Mouse (Mus musculus) CH12.LX (cell line): ENCODE data around the gene Pi4k2b. TPM values are rescaled to one million over a fixed set of nuclear protein-coding genes. Genes with fewer than 3 reads are reported as not detected.

Source experiments
- DNase-seq: peaks from one replicate; pipeline ENCODE4 v3.0.0-alpha.2; 2013; ENCODE audit errors: extremely low read depth
- H3K27ac ChIP-seq: 2 replicates; pipeline ENCODE4 v1.5.1; 2012; ENCODE audit warnings: low read depth, mild to moderate bottlenecking, control low read depth, moderate library complexity; ENCODE audit not compliant: insufficient read depth
- H3K27me3 ChIP-seq: replicated peaks from 2 replicates; pipeline ENCODE3; 2012; ENCODE audit warnings: inconsistent platforms
- H3K36me3 ChIP-seq, 2 experiments: replicated peaks in 1 of 2; 2 replicates each; pipeline versions ENCODE3 to v1.6.1; 2012; ENCODE audit warnings: inconsistent platforms in 1 of 2, low read length in 1 of 2, mild to moderate bottlenecking in 1 of 2, mixed read lengths in 1 of 2, moderate library complexity in 1 of 2; ENCODE audit not compliant: control insufficient read depth in 1 of 2, insufficient read depth in 1 of 2
- H3K4me1 ChIP-seq, 2 experiments: 2 replicates each; pipeline ENCODE4 v1.6.1; 2012; ENCODE audit warnings: inconsistent platforms in 1 of 2, moderate library complexity in 1 of 2; ENCODE audit not compliant: insufficient read depth in 2 of 2, control insufficient read depth in 1 of 2
- H3K4me2 ChIP-seq: 2 replicates; pipeline ENCODE4 v1.6.1; 2012; ENCODE audit warnings: low read depth, mild to moderate bottlenecking, control low read depth; ENCODE audit not compliant: poor library complexity, insufficient read depth, severe bottlenecking
- H3K4me3 ChIP-seq, 3 experiments: fragments of 150-350 bp in 1 of 3; sonication (generic) in 1 of 3; replicated peaks in 1 of 3; 2 replicates each; pipeline versions ENCODE3 to v1.5.1; 2011 to 2012; ENCODE audit warnings: low read depth in 2 of 3, low read length in 2 of 3, mild to moderate bottlenecking in 2 of 3, moderate library complexity in 2 of 3, control low read depth in 1 of 3, improper control_type of control experiment in 1 of 3, inconsistent platforms in 1 of 3, mixed read lengths in 1 of 3; ENCODE audit not compliant: poor library complexity in 1 of 3
- H3K79me2 ChIP-seq: replicated peaks from 2 replicates; pipeline ENCODE4 v1.6.1; 2012; ENCODE audit warnings: mild to moderate bottlenecking, moderate library complexity; ENCODE audit not compliant: control insufficient read depth, poor library complexity, insufficient read depth, severe bottlenecking; ENCODE audit errors: extremely low read depth
- H3K9ac ChIP-seq: 2 replicates; pipeline ENCODE4 v1.6.1; 2012; ENCODE audit warnings: low read depth, mild to moderate bottlenecking, control low read depth, moderate library complexity; ENCODE audit not compliant: insufficient read depth
- H3K9me3 ChIP-seq: replicated peaks from 2 replicates; pipeline ENCODE3; 2012; ENCODE audit warnings: low read length, inconsistent platforms, mixed read lengths
- CHD2 ChIP-seq: IDR thresholded peaks from 2 replicates; pipeline ENCODE4 v1.6.1; 2011; ENCODE audit warnings: low read length, improper control_type of control experiment
- CTCF ChIP-seq, 2 experiments: IDR thresholded peaks in 1 of 2; conservative IDR thresholded peaks in 1 of 2; 2 replicates each; pipeline ENCODE4 v1.5.1; 2011 to 2012; ENCODE audit warnings: low read depth in 2 of 2, low read length in 2 of 2, improper control_type of control experiment in 1 of 2, inconsistent platforms in 1 of 2, mild to moderate bottlenecking in 1 of 2, moderate library complexity in 1 of 2
- E2F4 ChIP-seq: IDR thresholded peaks from 2 replicates; pipeline ENCODE4 v1.6.1; 2011; ENCODE audit warnings: low read depth, low read length, improper control_type of control experiment; ENCODE audit not compliant: insufficient replicate concordance
- ELF1 ChIP-seq: IDR thresholded peaks from 2 replicates; pipeline ENCODE4 v1.6.1; 2014; ENCODE audit warnings: low read depth, mild to moderate bottlenecking, inconsistent platforms, low read length, improper control_type of control experiment
- EP300 ChIP-seq: IDR thresholded peaks from 2 replicates; pipeline ENCODE4 v1.6.1; 2011; ENCODE audit warnings: low read length, improper control_type of control experiment
- ETS1 ChIP-seq: conservative IDR thresholded peaks from 2 replicates; pipeline ENCODE4 v1.6.1; 2012; ENCODE audit warnings: low read depth, mild to moderate bottlenecking, inconsistent platforms, low read length, improper control_type of control experiment, moderate library complexity
- HCFC1 ChIP-seq: IDR thresholded peaks from 2 replicates; pipeline ENCODE4 v1.6.1; 2012; ENCODE audit warnings: low read depth, mild to moderate bottlenecking, inconsistent platforms, low read length, improper control_type of control experiment
- IRF4 ChIP-seq: IDR thresholded peaks from 2 replicates; pipeline ENCODE4 v1.6.1; 2014; ENCODE audit warnings: low read depth, mild to moderate bottlenecking, inconsistent platforms, low read length, improper control_type of control experiment
- KAT2A ChIP-seq: IDR thresholded peaks from 2 replicates; pipeline ENCODE4 v1.6.1; 2012; ENCODE audit warnings: low read length, improper control_type of control experiment, inconsistent platforms; ENCODE audit not compliant: insufficient replicate concordance
- MAX ChIP-seq: IDR thresholded peaks from 2 replicates; pipeline ENCODE4 v1.6.1; 2011; ENCODE audit warnings: low read length, improper control_type of control experiment
- MAZ ChIP-seq: IDR thresholded peaks from 2 replicates; pipeline ENCODE4 v1.6.1; 2012; ENCODE audit warnings: low read depth, mild to moderate bottlenecking, inconsistent platforms, low read length, improper control_type of control experiment, moderate library complexity
- MYC ChIP-seq: IDR thresholded peaks from 2 replicates; pipeline ENCODE4 v1.6.1; 2011; ENCODE audit warnings: low read depth, mild to moderate bottlenecking, improper control_type of control experiment, low read length
- NELFE ChIP-seq: IDR thresholded peaks from 2 replicates; pipeline ENCODE4 v1.6.1; 2011; ENCODE audit warnings: low read depth, low read length, improper control_type of control experiment
- PAX5 ChIP-seq: IDR thresholded peaks from 2 replicates; pipeline ENCODE4 v1.6.1; 2012; ENCODE audit warnings: low read length, inconsistent platforms, mixed read lengths
- POLR2A ChIP-seq: IDR thresholded peaks from 2 replicates; pipeline ENCODE4 v1.6.1; 2011; ENCODE audit warnings: low read depth, mild to moderate bottlenecking, improper control_type of control experiment, low read length
- POLR2AphosphoS2 ChIP-seq: IDR thresholded peaks from 2 replicates; pipeline ENCODE4 v1.6.1; 2011; ENCODE audit warnings: low read depth, low read length, improper control_type of control experiment
- RAD21 ChIP-seq: IDR thresholded peaks from 2 replicates; pipeline ENCODE4 v1.6.1; 2011; ENCODE audit warnings: low read depth, mild to moderate bottlenecking, low read length, improper control_type of control experiment, moderate library complexity
- RCOR1 ChIP-seq: conservative IDR thresholded peaks from 2 replicates; pipeline ENCODE4 v1.6.1; 2012; ENCODE audit warnings: low read depth, mild to moderate bottlenecking, inconsistent platforms, low read length, improper control_type of control experiment
- SMC3 ChIP-seq: IDR thresholded peaks from 2 replicates; pipeline ENCODE4 v1.6.1; 2011; ENCODE audit warnings: low read depth, low read length, improper control_type of control experiment
- USF1 ChIP-seq: IDR thresholded peaks from 2 replicates; pipeline ENCODE4 v1.6.1; 2014; ENCODE audit warnings: low read depth, mild to moderate bottlenecking, inconsistent platforms, low read length, improper control_type of control experiment
- USF2 ChIP-seq: conservative IDR thresholded peaks from 2 replicates; pipeline ENCODE4 v1.6.1; 2011; ENCODE audit warnings: low read depth, low read length, improper control_type of control experiment
- ZC3H11A ChIP-seq: IDR thresholded peaks from 2 replicates; pipeline ENCODE4 v1.6.1; 2012; ENCODE audit warnings: low read depth, mild to moderate bottlenecking, inconsistent platforms, low read length, improper control_type of control experiment
- ZNF384 ChIP-seq: IDR thresholded peaks from 2 replicates; pipeline ENCODE4 v1.6.1; 2012; ENCODE audit warnings: low read depth, low read length, improper control_type of control experiment, inconsistent platforms
- dilution Hi-C: fragments of 300-500 bp; cut with MboI; formaldehyde crosslinking; loops from 2 replicates; pipeline ENCODE4 v1.14.3; 2020; ENCODE audit warnings: low sequenced_read_pairs; ENCODE audit not compliant: extremely low pct_unique_long_range_greater_than_20kb, extremely low pct_ligation_motif_present
- in situ Hi-C: fragments of 300-500 bp; cut with MboI; formaldehyde crosslinking; loops from 3 replicates; pipeline ENCODE4 v1.14.3; 2019; ENCODE audit warnings: low sequenced_read_pairs, low pct_ligation_motif_present, low pct_unique_long_range_greater_than_20kb, mixed read lengths
- polyA plus RNA-seq: library from polyadenylated mRNA; unstranded; fragments of >175 nt; gene quantifications from 2 replicates; pipeline ENCODE4 v1.2.1, GENCODE M21; 2012; ENCODE audit warnings: low read depth; ENCODE audit not compliant: insufficient read length
- total RNA-seq, 2 experiments: library from RNA; depleted of rRNA; stranded (reverse); fragments of 300-350 nt in 1 of 2; fragments of >200 nt in 1 of 2; gene quantifications; 2 replicates each; pipeline ENCODE4 v1.2.3; 2012 to 2014

Gene Pi4k2b
- total and polyA plus RNA-seq, 3 experiments, result 10.8 to 27.1 (median 17.0) TPM

DNA sequence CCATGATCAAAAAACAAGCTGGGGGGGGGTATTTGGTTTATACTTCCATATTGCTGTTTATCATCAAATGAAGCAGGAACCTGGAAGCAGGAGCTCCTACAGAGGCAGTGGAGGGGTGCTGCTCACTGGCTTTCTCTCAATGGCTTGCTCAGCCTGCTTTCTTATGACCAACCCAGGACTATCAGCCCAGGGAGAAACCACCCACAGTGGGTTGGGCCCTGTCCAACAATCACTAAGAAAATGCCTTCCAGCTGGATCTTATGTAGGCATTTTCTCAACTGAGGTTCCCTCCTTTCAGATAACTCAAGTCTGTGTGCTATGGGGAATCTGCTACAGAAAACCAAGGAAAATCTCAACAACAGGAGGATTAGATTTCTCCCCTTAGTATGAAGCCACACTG is 12.8 kb downstream of the Pi4k2b start:
- Histone ChIP-seq H3K9ac (no peak overlapping the region), H3K4me3 (no peak overlapping the region), H3K4me1 (no peaks in the 10 kb centered on the region), H3K27ac (no peak overlapping the region), H3K9me3 (no peaks in the 10 kb centered on the region), H3K36me3 (peaks cover 0 to 30% of the 10 kb centered on the region in 2 experiments), H3K4me2 (no peak overlapping the region), H3K79me2 (no peaks in the 10 kb centered on the region), H3K27me3 (no peaks in the 10 kb centered on the region)
- in situ Hi-C loops (no loop called here), dilution Hi-C loops (no loop called here)
- TF ChIP-seq E2F4, result no peak
- DNase-seq, result no peak

- no peak overlapping the region for H3K4me3 ChIP-seq
- H3K79me2 ChIP-seq, result no peaks in the 10 kb centered on the region
- DNase-seq, result no peak
- no peak overlapping the region for H3K27ac ChIP-seq
- in situ Hi-C loops (no loop called here), dilution Hi-C loops (no loop called here)
- no peaks in the 10 kb centered on the region for H3K9me3 ChIP-seq
- no peak for TF ChIP-seq ZNF384
- TF ChIP-seq ELF1, result no peak
- no peak for TF ChIP-seq ETS1
- TF ChIP-seq CTCF (conservative IDR thresholded peaks at IDR 0.05 in 1 of 2, IDR thresholded peaks at IDR 0.05 in 1 of 2; ENCODE audit: low read depth in 2 of 2, low read length in 2 of 2), result no peak
- no peak for TF ChIP-seq EP300
- no peak for TF ChIP-seq PAX5
- no peak for TF ChIP-seq MAX
- no peak for TF ChIP-seq ZC3H11A
- TF ChIP-seq IRF4, result no peak
- no peak overlapping the region for H3K4me2 ChIP-seq
- H3K4me1 ChIP-seq, result no peaks in the 10 kb centered on the region
- H3K36me3 ChIP-seq, result peaks cover 0 to 34% of the 10 kb centered on the region in 2 experiments
- no peak overlapping the region for H3K9ac ChIP-seq
- no peaks in the 10 kb centered on the region for H3K27me3 ChIP-seq
These were observed 14.0 kb downstream of the Pi4k2b start for GRCm38 (mm10) chr5:52755337-52755736.

DNA sequence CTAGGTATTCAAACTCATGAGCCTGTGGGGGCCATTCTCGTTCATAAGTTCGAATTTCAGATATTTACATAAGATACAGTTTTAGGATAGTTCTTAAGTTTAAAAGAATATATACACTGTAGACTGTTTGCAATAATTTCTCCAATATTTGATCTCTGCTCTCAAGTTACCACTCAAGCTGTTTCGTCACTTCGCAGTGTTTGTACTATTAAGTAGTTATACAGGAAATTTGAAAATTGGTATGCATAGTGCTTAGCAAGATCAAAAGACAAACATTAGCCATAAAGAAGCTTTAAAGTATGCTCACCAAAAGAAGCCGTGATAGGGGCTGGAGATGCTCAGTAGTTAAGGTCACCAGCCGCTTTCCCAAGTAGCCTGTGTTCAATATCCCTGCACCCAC is 14.6 kb downstream of the Pi4k2b start:
- H3K9ac ChIP-seq, result no peak overlapping the region
- H3K9me3 ChIP-seq, result no peaks in the 10 kb centered on the region
- H3K27ac ChIP-seq, result no peak overlapping the region
- no peaks in the 10 kb centered on the region for H3K79me2 ChIP-seq
- no peak for DNase-seq
- dilution Hi-C loops, result no loop called here
- no peaks in the 10 kb centered on the region for H3K4me1 ChIP-seq
- H3K4me3 ChIP-seq, result no peak overlapping the region
- TF ChIP-seq PAX5 (no peak), ZNF384 (no peak), HCFC1 (no peak), POLR2A (no peak), NELFE (no peak), SMC3 (no peak), USF2 (no peak), POLR2AphosphoS2 (no peak), CTCF (conservative IDR thresholded peaks at IDR 0.05 in 1 of 2, IDR thresholded peaks at IDR 0.05 in 1 of 2; ENCODE audit: low read depth in 2 of 2, low read length in 2 of 2) (no peak), RCOR1 (no peak), MAZ (no peak), KAT2A (no peak), MYC (no peak), USF1 (no peak), RAD21 (no peak), CHD2 (no peak), ELF1 (no peak)
- TF ChIP-seq, all 38 proteins: peak for 0
- no peaks in the 10 kb centered on the region for H3K27me3 ChIP-seq
- H3K4me2 ChIP-seq, result no peak overlapping the region
- in situ Hi-C loops, result no loop called here
- peaks cover under 1 to 32% of the 10 kb centered on the region in 2 experiments for H3K36me3 ChIP-seq
